Mouse (Mus musculus) liver, adult 2 months (tissue): ENCODE results near the gene Cttn.

Experiments
- CTCF ChIP-seq: fragments of 200-500 bp; IDR thresholded peaks from 2 replicates; pipeline ENCODE4 v1.5.1; 2011; ENCODE audit warnings: low read depth, low read length, control low read depth
- POLR2A ChIP-seq: fragments of 200-500 bp; IDR thresholded peaks from 2 replicates; pipeline ENCODE4 v1.6.1; 2011; ENCODE audit warnings: low read length, control low read depth; ENCODE audit not compliant: insufficient read depth; ENCODE audit errors: extremely low read depth

DNA sequence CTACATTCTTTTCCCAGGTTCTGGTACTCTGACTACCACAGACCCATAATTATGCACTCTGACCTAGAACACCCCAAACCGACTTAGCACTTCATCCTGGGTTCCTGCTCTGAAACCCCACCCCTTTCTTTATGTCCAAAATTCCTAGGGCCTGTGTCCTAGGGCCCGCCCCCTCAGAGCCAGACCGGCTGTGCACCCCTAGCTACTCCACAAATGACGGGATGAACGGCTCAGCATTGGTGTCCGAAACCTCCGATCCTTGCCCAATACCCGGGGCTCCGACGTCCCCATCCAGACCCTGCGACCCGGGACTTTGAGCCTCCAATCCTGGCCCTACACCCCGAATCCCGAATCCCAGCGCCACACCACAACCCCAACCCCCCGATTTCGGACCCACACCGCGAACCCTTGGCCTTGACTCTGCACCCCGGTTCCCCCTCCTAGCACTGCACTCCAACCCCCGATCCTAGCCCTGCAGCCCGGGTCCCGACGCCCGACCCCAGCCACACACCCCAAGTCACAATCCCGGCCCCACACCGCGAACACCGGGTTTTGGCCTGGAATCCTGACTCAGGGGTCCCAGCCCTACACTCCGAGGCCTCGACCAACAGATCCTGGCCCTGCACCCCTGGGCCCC, 783 bp downstream of the Cttn start:
- TF ChIP-seq CTCF (no peak), POLR2A (no peak)
